Mouse (Mus musculus) MEL (cell line): Measurements from ENCODE around the gene Fyb. TPM values are rescaled to one million over a fixed set of nuclear protein-coding genes. Genes with fewer than 3 reads are reported as not detected.
A peak's percentile ranks its signal among the peaks of the same experiment; 100 is the strongest.

Experiments used
- DNase-seq: peaks from one replicate; pipeline ENCODE4 v3.0.0; 2011; ENCODE audit warnings: low read depth, low spot score
- H3K27ac ChIP-seq: 2 replicates; pipeline ENCODE4 v1.5.1; 2012; ENCODE audit warnings: low read depth, mild to moderate bottlenecking, control low read depth, low read length, moderate library complexity; ENCODE audit not compliant: control insufficient read depth
- H3K27me3 ChIP-seq, 2 experiments: fragments of 150-350 bp in 1 of 2; sonication (generic) in 1 of 2; 2 replicates each; pipeline ENCODE4 v1.6.1; 2012; ENCODE audit warnings: low read length in 2 of 2, mild to moderate bottlenecking in 2 of 2, improper control_type of control experiment in 1 of 2, moderate library complexity in 1 of 2; ENCODE audit not compliant: insufficient read depth in 2 of 2, control insufficient read depth in 1 of 2
- H3K36me3 ChIP-seq, 2 experiments: 2 replicates each; pipeline ENCODE4 v1.6.1; 2012 to 2014; ENCODE audit warnings: low read length in 2 of 2, improper control_type of control experiment in 1 of 2, inconsistent platforms in 1 of 2, mild to moderate bottlenecking in 1 of 2; ENCODE audit not compliant: insufficient read depth in 2 of 2, control insufficient read depth in 1 of 2
- H3K4me1 ChIP-seq, 2 experiments: fragments of 150-350 bp in 1 of 2; sonication (generic) in 1 of 2; 2 replicates each; pipeline ENCODE4 v1.6.1; 2012; ENCODE audit warnings: low read length in 2 of 2, improper control_type of control experiment in 1 of 2, mild to moderate bottlenecking in 1 of 2; ENCODE audit not compliant: insufficient read depth in 2 of 2, control insufficient read depth in 1 of 2
- H3K4me3 ChIP-seq, 2 experiments: fragments of 150-350 bp in 1 of 2; sonication (generic) in 1 of 2; 2 replicates each; pipeline ENCODE4 v1.5.1; 2012; ENCODE audit warnings: low read depth in 2 of 2, low read length in 2 of 2, mild to moderate bottlenecking in 2 of 2, moderate library complexity in 2 of 2, control low read depth in 1 of 2, improper control_type of control experiment in 1 of 2; ENCODE audit not compliant: control insufficient read depth in 1 of 2, insufficient read depth in 1 of 2
- H3K79me2 ChIP-seq: 2 replicates; pipeline ENCODE4 v1.6.1; 2012; ENCODE audit warnings: mild to moderate bottlenecking, low read length, moderate library complexity; ENCODE audit not compliant: control insufficient read depth, poor library complexity, insufficient read depth
- H3K9ac ChIP-seq: 2 replicates; pipeline ENCODE4 v1.6.1; 2012; ENCODE audit warnings: low read depth, mild to moderate bottlenecking, control low read depth, low read length, moderate library complexity; ENCODE audit not compliant: control insufficient read depth, poor library complexity, severe bottlenecking
- H3K9me3 ChIP-seq: fragments of 150-350 bp; sonication (generic); replicated peaks from 2 replicates; pipeline ENCODE4 v1.6.1; 2012; ENCODE audit warnings: mild to moderate bottlenecking, low read length, improper control_type of control experiment, moderate library complexity; ENCODE audit not compliant: insufficient read depth
- BHLHE40 ChIP-seq: IDR thresholded peaks from 2 replicates; pipeline ENCODE4 v1.6.1; 2012; ENCODE audit warnings: low read depth, mild to moderate bottlenecking, inconsistent platforms, low read length, improper control_type of control experiment, borderline replicate concordance
- CHD1 ChIP-seq: IDR thresholded peaks from 2 replicates; pipeline ENCODE4 v1.6.1; 2012; ENCODE audit warnings: low read depth, mild to moderate bottlenecking, inconsistent platforms, low read length, improper control_type of control experiment
- E2F4 ChIP-seq: IDR thresholded peaks from 2 replicates; pipeline ENCODE4 v1.6.1; 2011; ENCODE audit warnings: low read depth, low read length, improper control_type of control experiment, borderline replicate concordance
- EP300 ChIP-seq, 2 experiments: IDR thresholded peaks; 2 replicates each; pipeline ENCODE4 v1.6.1; 2011; ENCODE audit warnings: improper control_type of control experiment in 2 of 2, low read length in 2 of 2, low read depth in 1 of 2, mild to moderate bottlenecking in 1 of 2
- ETS1 ChIP-seq: IDR thresholded peaks from 2 replicates; pipeline ENCODE4 v1.6.1; 2012; ENCODE audit warnings: low read depth, mild to moderate bottlenecking, inconsistent platforms, low read length, improper control_type of control experiment, moderate library complexity
- GABPA ChIP-seq: IDR thresholded peaks from 2 replicates; pipeline ENCODE4 v1.6.1; 2012; ENCODE audit warnings: low read depth, mild to moderate bottlenecking, inconsistent platforms, low read length, improper control_type of control experiment, moderate library complexity
- GATA1 ChIP-seq: IDR thresholded peaks from 2 replicates; pipeline ENCODE4 v1.6.1; 2011; ENCODE audit warnings: low read depth, low read length, improper control_type of control experiment
- JUND ChIP-seq: IDR thresholded peaks from 2 replicates; pipeline ENCODE4 v1.6.1; 2011; ENCODE audit warnings: low read depth, mild to moderate bottlenecking, improper control_type of control experiment, low read length
- MAX ChIP-seq: IDR thresholded peaks from 2 replicates; pipeline ENCODE4 v1.6.1; 2011; ENCODE audit warnings: low read length, improper control_type of control experiment
- MAZ ChIP-seq: IDR thresholded peaks from 2 replicates; pipeline ENCODE4 v1.6.1; 2012; ENCODE audit warnings: low read depth, mild to moderate bottlenecking, inconsistent platforms, low read length, improper control_type of control experiment
- MEF2A ChIP-seq: IDR thresholded peaks from 2 replicates; pipeline ENCODE4 v1.6.1; 2014; ENCODE audit warnings: low read depth, mild to moderate bottlenecking, inconsistent platforms, low read length, improper control_type of control experiment; ENCODE audit not compliant: poor library complexity, insufficient replicate concordance, severe bottlenecking; ENCODE audit errors: extremely low read depth
- MYC ChIP-seq: IDR thresholded peaks from 2 replicates; pipeline ENCODE4 v1.6.1; 2011; ENCODE audit warnings: low read depth, mild to moderate bottlenecking, low read length, improper control_type of control experiment, moderate library complexity
- NELFE ChIP-seq: IDR thresholded peaks from 2 replicates; pipeline ENCODE4 v1.6.1; 2011; ENCODE audit warnings: low read depth, low read length, improper control_type of control experiment
- POLR2A ChIP-seq, 2 experiments: IDR thresholded peaks; 2 replicates each; pipeline ENCODE4 v1.6.1; 2011 to 2012; ENCODE audit warnings: low read length in 2 of 2, mild to moderate bottlenecking in 2 of 2, control low read depth in 1 of 2, improper control_type of control experiment in 1 of 2, low read depth in 1 of 2, moderate library complexity in 1 of 2; ENCODE audit not compliant: control insufficient read depth in 1 of 2, insufficient read depth in 1 of 2, poor library complexity in 1 of 2
- POLR2AphosphoS5 ChIP-seq: IDR thresholded peaks from 2 replicates; pipeline ENCODE4 v1.6.1; 2012; ENCODE audit warnings: low read depth, borderline replicate concordance, mild to moderate bottlenecking, inconsistent platforms, low read length, moderate library complexity, mixed read lengths
- RAD21 ChIP-seq: IDR thresholded peaks from 2 replicates; pipeline ENCODE4 v1.6.1; 2011; ENCODE audit warnings: mild to moderate bottlenecking, low read depth, low read length, improper control_type of control experiment
- RCOR1 ChIP-seq: IDR thresholded peaks from 2 replicates; pipeline ENCODE4 v1.6.1; 2012; ENCODE audit warnings: low read depth, mild to moderate bottlenecking, inconsistent platforms, low read length, improper control_type of control experiment
- SIN3A ChIP-seq: IDR thresholded peaks from 2 replicates; pipeline ENCODE4 v1.6.1; 2012; ENCODE audit warnings: low read length, improper control_type of control experiment, inconsistent platforms
- SMC3 ChIP-seq: IDR thresholded peaks from 2 replicates; pipeline ENCODE4 v1.6.1; 2011; ENCODE audit warnings: low read depth, low read length, improper control_type of control experiment
- TAL1 ChIP-seq: IDR thresholded peaks from 2 replicates; pipeline ENCODE4 v1.6.1; 2012; ENCODE audit warnings: mild to moderate bottlenecking, inconsistent platforms, low read length, moderate library complexity, mixed read lengths
- TCF12 ChIP-seq: IDR thresholded peaks from 2 replicates; pipeline ENCODE4 v1.6.1; 2014; ENCODE audit warnings: low read depth, mild to moderate bottlenecking, inconsistent platforms, low read length, improper control_type of control experiment, moderate library complexity
- USF1 ChIP-seq: IDR thresholded peaks from 2 replicates; pipeline ENCODE4 v1.6.1; 2014; ENCODE audit warnings: low read depth, mild to moderate bottlenecking, inconsistent platforms, low read length, improper control_type of control experiment, moderate library complexity
- ZC3H11A ChIP-seq: IDR thresholded peaks from 2 replicates; pipeline ENCODE4 v1.6.1; 2012; ENCODE audit warnings: low read depth, mild to moderate bottlenecking, inconsistent platforms, low read length, improper control_type of control experiment
- ZKSCAN1 ChIP-seq: IDR thresholded peaks from 2 replicates; pipeline ENCODE4 v1.6.1; 2012; ENCODE audit warnings: low read depth, mild to moderate bottlenecking, inconsistent platforms, low read length, improper control_type of control experiment, moderate library complexity
- polyA plus RNA-seq, 2 experiments: library from polyadenylated mRNA; stranded (reverse) in 1 of 2; unstranded in 1 of 2; fragments of >175 nt in 1 of 2; fragments of >200 nt in 1 of 2; gene quantifications; 2 replicates each; pipeline versions ENCODE4 v1.2.1 to v1.2.4; 2012; ENCODE audit warnings: low replicate concordance in 2 of 2, low read depth in 1 of 2; ENCODE audit not compliant: insufficient read length in 2 of 2, insufficient read depth in 1 of 2, missing spikeins in 1 of 2
- total RNA-seq: library from RNA; depleted of rRNA; stranded (reverse); fragments of 300-350 nt; gene quantifications from 2 replicates; pipeline ENCODE4 v1.2.3, GENCODE M21; 2012

The Fyb gene
- total and polyA plus RNA-seq, 3 experiments, result 175 to 208 TPM; not detected in 1

GRCm38 (mm10) chr15:6647066-6647465 is 124.4 kb downstream of the Fyb start:
- Histone ChIP-seq H3K27me3 (no peaks in the 10 kb centered on the region), H3K79me2 (no peaks in the 10 kb centered on the region), H3K9me3 (no peaks in the 10 kb centered on the region), H3K4me3 (no peak overlapping the region), H3K27ac (no peak overlapping the region), H3K4me1 (peaks cover 0 to 3% of the 10 kb centered on the region in 2 experiments; a peak in 1 of 4 replicates), H3K36me3 (no peaks in the 10 kb centered on the region), H3K9ac (no peak overlapping the region)
- TF ChIP-seq GATA1 (0 out of 2 replicates have a peak, but pooled peaks have one; percentile 14), GABPA (no peak)
- DNase-seq, result peak; percentile 37

DNA sequence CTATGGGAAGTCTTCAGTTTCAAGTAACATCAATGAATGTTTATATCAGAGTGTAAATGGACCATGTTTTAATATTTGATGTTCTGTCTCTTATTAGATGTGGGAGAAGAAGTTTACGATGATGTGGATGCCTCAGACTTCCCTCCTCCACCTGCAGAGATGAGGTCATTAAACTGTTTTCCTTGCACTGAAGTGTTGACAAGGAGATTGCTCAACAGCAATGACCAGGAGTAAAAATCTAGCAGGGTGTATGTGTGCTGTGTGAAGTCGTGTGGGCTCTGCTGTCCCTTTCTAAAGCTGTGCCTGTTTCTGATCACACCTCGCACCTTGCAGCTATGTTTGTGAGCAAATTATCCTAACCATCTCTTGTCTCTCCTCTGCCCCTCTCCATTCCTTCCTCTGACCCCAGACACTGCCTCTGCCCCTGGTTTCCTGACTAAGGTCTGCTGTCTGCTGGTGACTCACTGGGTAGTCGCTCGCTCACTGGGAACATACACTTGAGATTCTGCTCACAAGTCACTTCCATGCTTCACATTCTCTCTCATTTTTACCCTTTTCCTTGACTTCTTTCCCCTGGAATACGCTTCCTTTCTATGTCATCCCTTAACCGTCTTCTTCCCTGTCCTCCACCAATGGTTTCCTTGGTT is 126.2 kb downstream of the Fyb start:
- H3K36me3 ChIP-seq, result peaks cover 0 to 11% of the 10 kb centered on the region in 2 experiments; a peak in 2 of 4 replicates
- no peaks in the 10 kb centered on the region for H3K79me2 ChIP-seq
- H3K4me3 ChIP-seq, result no peak overlapping the region
- H3K27me3 ChIP-seq, result no peaks in the 10 kb centered on the region
- H3K27ac ChIP-seq, result no peak overlapping the region
- no peak overlapping the region for H3K9ac ChIP-seq
- H3K9me3 ChIP-seq, result no peaks in the 10 kb centered on the region
- no peak for DNase-seq
- peaks cover 0 to 10% of the 10 kb centered on the region in 2 experiments; a peak in 2 of 4 replicates for H3K4me1 ChIP-seq
- TF ChIP-seq MYC (no peak), ZKSCAN1 (no peak)

- Histone ChIP-seq H3K79me2 (no peaks in the 10 kb centered on the region), H3K27me3 (no peaks in the 10 kb centered on the region), H3K36me3 (peaks cover 0 to 11% of the 10 kb centered on the region in 2 experiments; a peak in 2 of 4 replicates), H3K27ac (no peak overlapping the region), H3K9ac (no peak overlapping the region), H3K9me3 (no peaks in the 10 kb centered on the region), H3K4me3 (no peak overlapping the region), H3K4me1 (peaks cover 0 to 6% of the 10 kb centered on the region in 2 experiments; a peak in 2 of 4 replicates)
- DNase-seq, result peak; percentile 86
- TF ChIP-seq TAL1 (peak; percentile 42), MEF2A (no peak), JUND (no peak), USF1 (no peak), SIN3A (peak; percentile 67), POLR2A (IDR thresholded peaks at IDR 0.05; ENCODE audit: control insufficient read depth in 1 of 2, insufficient read depth in 1 of 2, low read depth in 1 of 2, low read length in 2 of 2, poor library complexity in 1 of 2) (no peak), E2F4 (no peak), ZKSCAN1 (no peak), CHD1 (no peak), BHLHE40 (no peak), MAZ (no peak), RAD21 (no peak), POLR2AphosphoS5 (no peak), NELFE (no peak), TCF12 (peak; percentile 74), MAX (no peak), EP300 (IDR thresholded peaks at IDR 0.05; ENCODE audit: low read depth in 1 of 2, low read length in 2 of 2) (peak; percentile 87 to 93), SMC3 (no peak), ETS1 (peak; percentile 84), RCOR1 (peak; percentile 99), ZC3H11A (no peak), GABPA (no peak), MYC (no peak; the same call in 1 of the 2 replicates), GATA1 (peak; percentile 97)
Observed at GRCm38 (mm10) chr15:6653046-6653445, 130.4 kb downstream of the Fyb start.
